Mouse (Mus musculus) mouse embryonic stem cell (cell line): Measurements from ENCODE around the gene Tspan31.
"Not testable (repeated sequence)": the region's sequence is repeated elsewhere in the genome, so short reads cannot be mapped to it uniquely, and the experiment has no call there.

Source experiments
- in situ Hi-C, 2 experiments: fragments of 300-500 bp; cut with MboI; formaldehyde crosslinking; loops; 1 replicate in 1 of 2; 3 replicates in 1 of 2; pipeline ENCODE4 v1.14.3; 2019 to 2020; ENCODE audit warnings: low sequenced_read_pairs in 2 of 2, low pct_unique_long_range_greater_than_20kb in 1 of 2, mixed read lengths in 1 of 2; ENCODE audit not compliant: unreplicated experiment in 1 of 2

The Tspan31 gene

GRCm38 (mm10) chr10:127090560-127091411 is 20.7 kb upstream of the Tspan31 start:
- in situ Hi-C loops, result no loop called here

- in situ Hi-C loops, result no loop called here
These were observed 15.6 kb upstream of the Tspan31 start for GRCm38 (mm10) chr10:127085633-127086032.

GRCm38 (mm10) chr10:127085052-127085451 is 15.0 kb upstream of the Tspan31 start:
- in situ Hi-C loops, result no loop called here

- in situ Hi-C loops, result no loop called here
These were observed 13.8 kb upstream of the Tspan31 start for GRCm38 (mm10) chr10:127083915-127084306.

- in situ Hi-C loops, result no loop called here
These were observed 13.3 kb upstream of the Tspan31 start for GRCm38 (mm10) chr10:127083292-127083914.

GRCm38 (mm10) chr10:127081996-127082620 is 12.0 kb upstream of the Tspan31 start:
- in situ Hi-C loops, result no loop called here

GRCm38 (mm10) chr10:127080901-127081780 is 11.1 kb upstream of the Tspan31 start:
- in situ Hi-C loops, result no loop called here

GRCm38 (mm10) chr10:127079665-127080391 is 9.8 kb upstream of the Tspan31 start:
- in situ Hi-C loops, result no loop called here

GRCm38 (mm10) chr10:127078677-127079575 is 8.9 kb upstream of the Tspan31 start:
- in situ Hi-C loops, result no loop called here

- in situ Hi-C loops, result no loop called here
These were observed 8.1 kb upstream of the Tspan31 start for GRCm38 (mm10) chr10:127078001-127078676.

- in situ Hi-C loops, result no loop called here
These were observed 7.5 kb upstream of the Tspan31 start for GRCm38 (mm10) chr10:127077515-127077914.

- in situ Hi-C loops, result no loop called here
These were observed 6.0 kb upstream of the Tspan31 start for GRCm38 (mm10) chr10:127076082-127076481.

- in situ Hi-C loops, result no loop called here
These were observed 5.6 kb upstream of the Tspan31 start for GRCm38 (mm10) chr10:127075651-127076050.

GRCm38 (mm10) chr10:127075080-127075479 is 5.0 kb upstream of the Tspan31 start, which contains the start of gene Agap2:
Gene Agap2, plus strand, starts transcription at chr10:127075284.
- in situ Hi-C loops, result no loop called here

- in situ Hi-C loops, result no loop called here
These were observed 3.9 kb upstream of the Tspan31 start for GRCm38 (mm10) chr10:127073981-127074380.

- in situ Hi-C loops, result not testable (repeated sequence)
These were observed 2.9 kb upstream of the Tspan31 start for GRCm38 (mm10) chr10:127072969-127073368.
